Mouse (Mus musculus): ENCODE results near the gene Vmn1r207-ps.
"Not testable (repeated sequence)": the region's sequence is repeated elsewhere in the genome, so short reads cannot be mapped to it uniquely, and the experiment has no call there.

Vmn1r207-ps gene
- long read RNA-seq, experiment 1 = 0 reads
- long read RNA-seq, experiment 2 = 0 reads

- intact Hi-C loops (cut with DNase I) = not testable (repeated sequence)
Measured at GRCm38 (mm10) chr13:22729529-22729928, at the start of gene Vmn1r207-ps. TSS of gene Vmn1r207-ps (minus strand) at chr13:22729629.

- intact Hi-C loops (cut with DNase I) = not testable (repeated sequence)
Measured at GRCm38 (mm10) chr13:22777300-22777699, 47.9 kb upstream of the Vmn1r207-ps start, which contains the start of gene Vmn1r208. TSS of gene Vmn1r208 (minus strand) at chr13:22777400.

- intact Hi-C loops (cut with DNase I) = not testable (repeated sequence)
Measured at GRCm38 (mm10) chr13:22771592-22771991, 42.2 kb upstream of the Vmn1r207-ps start.

GRCm38 (mm10) chr13:22747524-22747923 is 18.1 kb upstream of the Vmn1r207-ps start:
- intact Hi-C loops (cut with DNase I) = no loop called here

GRCm38 (mm10) chr13:22706947-22707346 is 22.5 kb downstream of the Vmn1r207-ps start:
- intact Hi-C loops (cut with DNase I) = not testable (repeated sequence)

- intact Hi-C loops (cut with DNase I) = not testable (repeated sequence)
Measured at GRCm38 (mm10) chr13:22702951-22703350, 26.5 kb downstream of the Vmn1r207-ps start.
